Mouse (Mus musculus) liver, postnatal 0 days (tissue): ENCODE measurements around the gene Fads6. TPM values are rescaled to one million over a fixed set of nuclear protein-coding genes. Genes with fewer than 3 reads are reported as not detected.

Experiments used
- ATAC-seq: fragments of 200-750 bp; cut with Nextera tagmentation; 2 replicates; pipeline ENCODE4 v1.8.0; 2017; ENCODE audit warnings: mild to moderate bottlenecking, moderate library complexity
- DNase-seq: peaks from one replicate; pipeline ENCODE4 v3.0.0-alpha.2; 2016
- H3K27ac ChIP-seq: fragments of 300-500 bp; sonication (generic); 2 replicates; pipeline ENCODE4 v1.5.1; 2014; ENCODE audit warnings: antibody characterized with exemption, moderate library complexity, mild to moderate bottlenecking, low read depth
- H3K27me3 ChIP-seq: fragments of 300-500 bp; sonication (generic); 2 replicates; pipeline ENCODE4 v1.6.1; 2014; ENCODE audit warnings: low read length, control low read depth, mixed read lengths; ENCODE audit not compliant: insufficient read depth
- H3K36me3 ChIP-seq: fragments of 300-500 bp; sonication (generic); replicated peaks from 2 replicates; pipeline ENCODE4 v1.6.1; 2014; ENCODE audit warnings: mild to moderate bottlenecking, control low read depth, low read length, moderate library complexity, mixed read lengths; ENCODE audit not compliant: insufficient read depth
- H3K4me1 ChIP-seq: fragments of 300-500 bp; sonication (generic); 2 replicates; pipeline ENCODE4 v1.6.1; 2014; ENCODE audit warnings: antibody characterized with exemption, mild to moderate bottlenecking, control low read depth; ENCODE audit not compliant: insufficient read depth
- H3K4me2 ChIP-seq: fragments of 300-500 bp; sonication (generic); 2 replicates; pipeline ENCODE4 v1.6.1; 2014; ENCODE audit warnings: low read depth, mild to moderate bottlenecking, low read length, moderate library complexity, mixed read lengths
- H3K4me3 ChIP-seq: fragments of 300-500 bp; sonication (generic); 2 replicates; pipeline ENCODE4 v1.5.1; 2014; ENCODE audit warnings: low read depth, low read length
- H3K9ac ChIP-seq: fragments of 300-500 bp; sonication (generic); replicated peaks from 2 replicates; pipeline ENCODE4 v1.6.1; 2014; ENCODE audit warnings: mild to moderate bottlenecking, moderate library complexity
- H3K9me3 ChIP-seq: fragments of 300-500 bp; sonication (generic); 2 replicates; pipeline ENCODE4 v1.6.1; 2016; ENCODE audit warnings: mild to moderate bottlenecking, control low read depth, low read length, mixed read lengths
- CTCF ChIP-seq: sonication (generic); IDR thresholded peaks from 2 replicates; pipeline ENCODE4 v1.5.1; 2016; ENCODE audit warnings: antibody characterized with exemption, low read depth
- EP300 ChIP-seq: IDR thresholded peaks from 2 replicates; pipeline ENCODE4 v1.6.1; 2016; ENCODE audit warnings: antibody characterized with exemption, low read depth, mild to moderate bottlenecking
- WGBS: fragments of 180-500 bp; shearing (Covaris S2); extraction: QIAGEN DNeasy Blood & Tissue Kit; methylation state at CpG from one replicate; pipeline ENCODE4 v1.1.7; 2014; ENCODE audit not compliant: insufficient replicate concordance; 5-methylcytosine and 5-hydroxymethylcytosine counted together
- polyA plus RNA-seq: library from polyadenylated mRNA; unstranded; fragments of >200 nt; fragmentation: Nextera tagmentation; extraction: Ambion mirVana; gene quantifications from 2 replicates; pipeline ENCODE4 v1.2.1, GENCODE M21; 2015

Fads6 gene
- polyA plus RNA-seq, 1 experiment from 2014 or later = 4.6 TPM

DNA sequence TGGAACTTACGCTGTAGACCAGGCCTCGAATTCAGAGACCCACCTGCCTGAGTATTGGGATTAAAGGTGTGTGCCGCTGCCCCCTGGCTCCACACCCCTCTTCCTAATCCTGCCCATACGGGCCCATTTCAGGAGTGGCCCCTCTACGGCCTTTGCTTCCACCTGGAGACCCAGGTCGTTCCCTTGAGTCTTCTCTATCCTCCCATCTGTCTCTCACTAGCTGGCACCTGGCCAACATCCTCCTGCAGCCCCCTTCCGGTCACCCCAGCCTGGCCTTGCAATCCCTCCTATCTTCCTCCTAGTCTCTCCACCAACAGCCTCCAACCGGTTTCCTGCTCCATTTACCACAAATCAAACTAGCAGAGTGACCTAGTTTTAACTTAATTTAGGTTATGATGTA is 7.6 kb downstream of the Fads6 start:
- H3K4me3 ChIP-seq = no peak overlapping the region
- H3K4me1 ChIP-seq = peaks cover 18% of the 10 kb centered on the region
- no peak overlapping the region for H3K9ac ChIP-seq
- H3K4me2 ChIP-seq = no peak overlapping the region
- H3K27me3 ChIP-seq = no peaks in the 10 kb centered on the region
- peak overlapping the region; percentile 96 for H3K27ac ChIP-seq
- WGBS = 59% methylated on average over 8 of the region's 8 CpGs
- ATAC-seq (no peak), DNase-seq (no peak)
- 0 out of 2 replicates have a peak, but pooled peaks cover 3% of the 10 kb centered on the region for H3K36me3 ChIP-seq
- no peaks in the 10 kb centered on the region for H3K9me3 ChIP-seq
- no peak for TF ChIP-seq EP300
- TF ChIP-seq CTCF = no peak

- Histone ChIP-seq H3K9ac (no peak overlapping the region), H3K4me3 (no peak overlapping the region), H3K27me3 (no peaks in the 10 kb centered on the region), H3K9me3 (no peaks in the 10 kb centered on the region), H3K36me3 (0 out of 2 replicates have a peak, but pooled peaks cover 6% of the 10 kb centered on the region), H3K4me2 (no peak overlapping the region), H3K4me1 (peaks cover 16% of the 10 kb centered on the region), H3K27ac (no peak overlapping the region)
- DNase-seq (no peak), ATAC-seq (no peak)
- 78% methylated on average over 2 of the region's 2 CpGs for WGBS
- no peak for TF ChIP-seq CTCF
- no peak for TF ChIP-seq EP300
Observed at GRCm38 (mm10) chr11:115288305-115288704, 9.2 kb downstream of the Fads6 start.

- no peak for TF ChIP-seq EP300
- TF ChIP-seq CTCF = no peak
- ATAC-seq (no peak), DNase-seq (no peak)
- H3K27me3 ChIP-seq = no peaks in the 10 kb centered on the region
- H3K9me3 ChIP-seq = no peaks in the 10 kb centered on the region
- 0 out of 2 replicates have a peak, but pooled peaks cover 6% of the 10 kb centered on the region for H3K36me3 ChIP-seq
- WGBS = 82% methylated on average over 5 of the region's 5 CpGs
- H3K27ac ChIP-seq = no peak overlapping the region
- no peak overlapping the region for H3K9ac ChIP-seq
- H3K4me3 ChIP-seq = no peak overlapping the region
- peaks cover 15% of the 10 kb centered on the region for H3K4me1 ChIP-seq
- no peak overlapping the region for H3K4me2 ChIP-seq
Observed at GRCm38 (mm10) chr11:115287386-115287785, 10.1 kb downstream of the Fads6 start.

- Histone ChIP-seq H3K9ac (no peak overlapping the region), H3K4me2 (no peak overlapping the region), H3K9me3 (no peaks in the 10 kb centered on the region), H3K27ac (no peak overlapping the region), H3K4me1 (peaks cover 5% of the 10 kb centered on the region; the same call in 1 of the 2 replicates), H3K4me3 (no peak overlapping the region), H3K36me3 (0 out of 2 replicates have a peak, but pooled peaks cover 6% of the 10 kb centered on the region), H3K27me3 (no peaks in the 10 kb centered on the region)
- ATAC-seq (no peak), DNase-seq (no peak)
- TF ChIP-seq CTCF = no peak
- WGBS = 76% methylated on average over 19 of the region's 19 CpGs
Observed at GRCm38 (mm10) chr11:115286201-115286993, 11.1 kb downstream of the Fads6 start.

DNA sequence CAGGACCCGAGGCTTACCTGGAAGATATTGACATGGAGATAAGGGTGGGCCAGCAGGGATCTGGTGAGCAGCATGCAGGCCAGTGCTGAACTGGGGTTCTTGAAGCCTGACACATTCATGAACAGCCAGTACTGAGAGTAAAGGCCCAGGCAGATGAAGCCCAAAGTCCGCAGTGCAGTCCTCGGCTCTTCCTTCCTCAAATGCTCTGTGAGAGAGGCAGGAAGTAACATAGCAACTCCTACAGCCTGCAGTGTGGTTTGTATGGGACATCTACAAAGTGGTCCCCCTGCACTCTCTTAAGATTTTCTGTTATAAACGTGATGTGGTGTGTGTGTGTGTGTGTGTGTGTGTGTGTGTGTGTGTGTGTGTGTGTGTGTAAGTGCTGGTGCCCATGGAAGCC is 12.2 kb downstream of the Fads6 start:
- ATAC-seq (no peak), DNase-seq (peak; percentile 13)
- Histone ChIP-seq H3K9ac (no peak overlapping the region), H3K4me1 (peaks cover 5% of the 10 kb centered on the region; the same call in 1 of the 2 replicates), H3K4me2 (0 out of 2 replicates have a peak overlapping the region, but pooled peaks have one; percentile 26), H3K27me3 (no peaks in the 10 kb centered on the region), H3K9me3 (no peaks in the 10 kb centered on the region), H3K4me3 (no peak overlapping the region), H3K36me3 (0 out of 2 replicates have a peak, but pooled peaks cover 6% of the 10 kb centered on the region), H3K27ac (peak overlapping the region; percentile 72)
- WGBS = 18% methylated on average over 4 of the region's 4 CpGs
- TF ChIP-seq EP300 (no peak), CTCF (no peak)

GRCm38 (mm10) chr11:115283891-115284620 is 13.4 kb downstream of the Fads6 start:
- Histone ChIP-seq H3K9me3 (no peaks in the 10 kb centered on the region), H3K4me2 (no peak overlapping the region), H3K4me1 (peaks cover 2% of the 10 kb centered on the region; the same call in 1 of the 2 replicates), H3K27me3 (no peaks in the 10 kb centered on the region), H3K36me3 (0 out of 2 replicates have a peak, but pooled peaks cover 6% of the 10 kb centered on the region), H3K9ac (no peak overlapping the region), H3K27ac (no peak overlapping the region), H3K4me3 (no peak overlapping the region)
- WGBS = 84% methylated on average over 12 of the region's 12 CpGs
- no peak for ATAC-seq
- TF ChIP-seq CTCF (no peak), EP300 (no peak)
- DNase-seq = no peak
